Mouse (Mus musculus) left cerebral cortex, postnatal 10 days (tissue): Measurements from ENCODE around the gene Rasl10a. TPM values are rescaled to one million over a fixed set of nuclear protein-coding genes. Genes with fewer than 3 reads are reported as not detected.

ENCODE experiments used
- DNase-seq, 2 experiments: peaks; one replicate each; pipeline ENCODE4 v3.0.0; 2021 to 2022; ENCODE audit warnings: low spot score in 2 of 2, mixed read lengths in 1 of 2; ENCODE audit errors: extremely low spot score in 1 of 2
- intact Hi-C: fragments of 180-260 bp; cut with DNase I; formaldehyde crosslinking; loops from one replicate; pipeline ENCODE4 v1.15.1; 2025
- total RNA-seq, 2 experiments: library from RNA; stranded (reverse); gene quantifications; 2 replicates each; pipeline ENCODE4 v1.2.3; 2021

The Rasl10a gene
- total RNA-seq, 2 experiments from 2014 or later, result 43.2 to 47.9 TPM

DNA sequence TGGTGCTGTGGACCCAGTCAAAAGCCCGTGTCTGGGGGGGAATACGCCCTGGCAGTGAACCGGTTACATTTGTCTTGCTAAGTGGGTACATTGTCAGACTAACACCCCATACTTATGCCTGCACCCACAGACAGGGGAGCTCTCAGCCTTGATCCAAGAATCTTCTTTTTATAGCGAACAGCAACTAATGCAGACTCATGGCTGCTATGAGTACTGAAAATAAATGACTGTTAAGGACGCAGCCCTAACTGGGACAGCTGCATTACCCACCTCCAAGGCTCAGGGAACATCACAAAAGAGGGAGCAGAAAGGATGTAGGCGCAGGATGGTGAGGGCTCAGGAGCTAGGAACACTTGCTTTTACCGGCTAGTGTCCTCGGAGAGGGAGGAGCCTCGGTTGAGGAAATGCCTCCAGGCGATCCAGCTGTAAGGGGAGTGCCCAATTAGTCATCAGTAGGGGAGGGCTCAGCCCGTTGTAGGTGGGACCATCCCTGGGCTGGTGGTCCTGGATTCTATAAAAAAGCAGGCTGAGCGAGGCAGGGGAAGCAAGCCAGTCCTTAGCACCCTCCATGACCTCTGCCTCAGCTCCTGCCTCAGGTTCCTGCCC is 11.5 kb upstream of the Rasl10a start:
- intact Hi-C loops, result no loop called here
- no peak for DNase-seq

DNA sequence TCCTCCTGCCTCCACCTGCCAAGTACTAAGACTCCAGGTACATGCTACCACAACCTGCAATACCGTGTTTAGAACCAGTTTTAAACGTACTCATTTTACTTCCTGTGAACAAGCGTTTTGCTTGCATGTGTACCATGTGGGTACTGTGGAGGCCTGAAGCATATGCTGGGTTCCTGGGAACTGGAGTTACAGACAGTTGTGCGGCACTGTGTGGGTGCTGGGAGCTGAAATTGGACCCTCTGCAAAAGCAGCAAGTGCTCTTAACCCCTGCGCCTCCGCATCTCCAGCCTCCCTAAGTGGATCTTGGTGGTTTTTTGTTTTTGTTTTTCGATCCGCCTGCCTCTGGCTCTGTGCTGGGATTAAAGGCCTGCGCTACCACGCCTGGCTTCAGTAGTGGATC is 6.3 kb upstream of the Rasl10a start:
- intact Hi-C loops, result no loop called here
- DNase-seq, result no peak

DNA sequence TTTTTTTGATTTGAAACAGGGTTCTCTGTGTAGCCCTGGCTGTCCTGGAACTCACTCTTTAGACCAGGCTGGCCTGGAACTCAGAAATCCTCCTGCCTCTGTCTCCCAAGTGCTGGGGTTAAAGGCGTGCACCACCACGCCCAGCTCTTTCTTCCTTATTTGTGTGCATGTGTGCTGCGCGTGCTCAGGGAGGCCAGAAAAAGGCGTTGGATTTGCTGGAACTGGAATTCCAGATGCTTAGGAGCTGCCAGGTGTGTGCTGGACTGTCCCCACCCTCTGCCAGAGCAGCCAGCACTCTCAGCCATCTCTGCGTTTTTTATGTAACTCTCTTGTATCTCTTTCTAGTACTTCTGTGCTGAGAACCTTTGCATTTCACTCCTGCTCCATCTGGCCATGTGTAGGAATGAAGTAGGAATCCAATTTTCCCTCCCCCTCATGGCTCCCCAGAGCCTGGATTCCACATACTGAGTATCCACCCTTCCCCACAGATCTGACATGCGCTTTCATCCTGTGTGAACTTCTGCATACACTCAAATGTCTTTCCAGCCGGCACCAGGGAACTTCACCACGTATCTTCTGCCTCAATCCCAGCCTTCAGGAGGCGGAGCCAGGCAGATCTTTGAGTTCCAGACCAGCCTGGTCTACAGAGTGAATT is 5.6 kb upstream of the Rasl10a start:
- DNase-seq, result no peak
- intact Hi-C loops, result no loop called here

DNA sequence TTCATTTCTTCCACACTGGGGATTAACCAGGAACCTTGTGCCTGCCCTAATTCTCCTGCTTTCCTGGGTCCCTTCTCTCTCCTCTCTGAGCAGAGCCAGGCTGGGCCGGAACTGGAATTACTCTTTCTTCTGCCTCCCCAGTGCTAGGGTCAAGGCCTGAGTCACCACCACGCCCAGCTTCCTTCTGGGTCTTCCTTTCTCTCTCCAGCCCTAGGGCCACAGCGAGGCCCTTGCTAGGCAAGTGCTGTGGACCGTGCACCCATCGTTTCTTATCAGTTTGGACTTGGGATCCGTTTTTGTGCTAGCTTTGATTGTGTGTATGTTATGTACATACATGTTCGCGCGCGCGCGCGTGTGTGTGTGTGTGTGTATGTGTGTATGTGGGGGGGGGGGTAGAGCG is 3.8 kb upstream of the Rasl10a start:
- intact Hi-C loops, result no loop called here

DNA sequence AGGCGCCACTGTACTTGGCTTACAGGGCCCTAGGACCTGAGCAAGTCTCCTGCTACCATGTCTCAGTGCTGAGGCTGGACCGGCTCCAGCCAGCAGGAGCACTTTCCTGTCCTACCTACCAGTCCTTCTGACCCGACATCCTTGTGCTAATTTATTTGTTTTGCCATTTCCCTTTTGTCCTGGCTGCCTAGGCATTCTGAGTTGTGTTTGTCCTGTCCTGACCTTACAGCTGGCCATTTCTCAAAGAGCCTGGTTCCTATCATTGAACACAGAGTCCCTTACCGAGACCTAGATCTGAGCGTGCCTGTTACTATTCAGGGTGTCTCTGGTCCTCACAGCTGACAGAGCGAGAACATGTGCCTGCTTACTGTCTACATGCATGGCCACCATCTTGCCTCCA is 3.1 kb upstream of the Rasl10a start:
- no peak for DNase-seq
- intact Hi-C loops, result loop anchor here (5.0 kb wide), 1 partner anchor 38 kb away; no protein-coding TSS in a partner anchor

More for the DNA sequence above, 3.8 kb upstream of the Rasl10a start:
- DNase-seq, result no peak

DNA sequence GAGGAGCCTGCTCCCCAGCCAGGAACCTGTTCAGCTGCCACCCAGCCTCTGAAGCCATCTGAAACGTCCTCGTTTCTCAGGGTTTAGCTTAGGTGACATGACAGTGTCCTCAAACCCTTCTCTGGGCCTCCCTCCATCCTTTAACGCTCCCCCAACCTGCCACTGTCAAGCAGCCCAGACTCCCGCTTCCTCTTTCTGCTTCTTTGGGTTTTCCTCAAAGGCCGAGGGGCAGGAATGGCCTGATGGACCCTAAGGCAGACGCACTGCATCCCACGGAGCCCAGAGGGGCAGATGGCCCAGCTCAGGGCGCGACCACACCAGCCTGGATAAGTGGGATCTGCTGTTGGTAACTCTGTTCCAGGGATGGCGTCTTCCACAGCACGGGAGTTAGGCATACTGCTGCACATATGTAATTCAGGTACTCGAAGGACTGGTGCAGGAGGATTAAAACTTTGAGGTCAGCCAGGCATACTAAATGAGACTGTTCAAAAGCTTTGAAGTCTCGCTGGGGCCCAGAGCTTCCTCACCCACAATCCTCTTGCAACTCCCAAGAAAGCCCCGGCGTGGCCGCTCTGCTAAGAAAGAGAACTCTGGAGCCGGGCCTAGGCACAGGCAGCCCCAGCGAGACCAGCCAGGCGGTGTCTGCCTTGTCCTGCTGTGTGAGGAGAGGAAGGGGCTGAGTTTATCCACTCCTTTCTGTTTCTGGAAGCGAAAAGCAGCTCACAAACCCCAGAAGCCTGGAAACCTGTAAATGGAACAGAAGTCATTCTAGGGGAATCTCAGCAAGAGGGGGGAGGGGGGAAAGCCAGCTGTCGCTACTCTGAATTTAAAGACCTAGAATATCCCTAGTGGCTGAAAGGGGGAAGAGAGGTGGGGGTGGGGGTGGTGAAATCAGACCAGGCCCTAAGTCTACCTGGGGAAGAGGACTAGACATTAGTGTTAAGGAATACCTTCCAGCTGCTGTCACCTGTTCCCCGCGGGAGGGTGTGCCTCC is 1.7 kb upstream of the Rasl10a start:
- DNase-seq, result no peak
- intact Hi-C loops, result loop anchor here (5.0 kb wide), 1 partner anchor 39 kb away; no protein-coding TSS in a partner anchor

DNA sequence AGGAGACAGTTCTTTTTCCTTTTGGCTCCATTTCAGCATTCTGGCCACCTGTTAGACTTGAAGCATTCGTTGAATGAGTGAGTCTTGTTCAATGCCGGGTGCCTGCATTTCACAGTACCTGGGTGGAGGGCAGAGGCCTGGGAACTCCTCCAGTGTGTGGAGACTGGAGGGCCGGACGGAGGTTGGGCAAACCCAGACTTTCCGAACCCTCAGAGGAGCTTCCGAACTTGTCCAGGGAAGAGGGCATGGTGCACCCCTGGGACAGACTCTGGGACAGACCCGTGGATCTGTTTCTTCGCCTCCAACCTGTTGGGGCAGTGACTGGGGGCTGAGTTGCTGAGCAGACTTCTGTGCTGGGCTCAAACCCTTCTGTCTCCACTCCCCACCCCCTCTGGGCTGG is 864 bp upstream of the Rasl10a start:
- no peak for DNase-seq
- intact Hi-C loops, result loop anchor here (5.0 kb wide), 1 partner anchor 40 kb away; no protein-coding TSS in a partner anchor

DNA sequence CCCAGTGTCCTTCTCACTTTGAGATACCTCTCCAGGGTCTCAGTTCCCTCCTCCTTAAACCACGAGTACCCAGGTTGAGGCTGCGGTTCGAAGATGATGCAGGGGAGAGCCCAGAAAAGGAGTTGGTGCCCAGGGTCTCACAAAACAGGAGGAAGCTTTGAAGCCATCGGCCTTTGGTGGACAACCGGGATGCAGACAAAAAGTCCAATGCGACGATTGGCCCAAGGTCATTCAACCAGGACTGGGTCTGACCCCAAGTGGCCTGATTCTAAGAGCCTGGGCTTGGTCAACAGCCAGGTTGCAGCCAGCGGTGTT is 430 bp upstream of the Rasl10a start:
- intact Hi-C loops, result loop anchor here (5.0 kb wide), 1 partner anchor 40 kb away; no protein-coding TSS in a partner anchor
- DNase-seq, result no peak

DNA sequence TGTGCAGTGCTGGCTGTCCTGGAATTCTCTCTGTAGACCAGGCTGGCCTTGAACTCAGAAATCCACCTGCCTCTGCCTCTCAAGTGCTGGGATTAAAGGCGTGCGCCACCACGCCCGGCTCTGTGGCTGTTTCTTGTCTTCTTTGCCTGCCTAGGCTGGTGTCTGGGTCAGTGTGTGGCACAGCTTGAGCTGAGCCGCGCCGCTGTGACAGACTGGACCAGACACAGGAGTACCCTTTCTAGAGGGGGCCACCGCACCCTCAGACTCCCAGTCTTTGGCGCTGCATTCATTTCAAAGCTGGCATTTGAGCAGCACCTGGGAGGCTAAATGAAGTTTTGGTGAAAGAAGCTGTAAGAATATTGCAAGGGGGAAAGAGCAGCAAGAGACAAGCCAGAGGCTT is 855 bp downstream of the Rasl10a start:
- intact Hi-C loops, result loop anchor here (5.0 kb wide), 1 partner anchor 41 kb away; no protein-coding TSS in a partner anchor
- no peak for DNase-seq

DNA sequence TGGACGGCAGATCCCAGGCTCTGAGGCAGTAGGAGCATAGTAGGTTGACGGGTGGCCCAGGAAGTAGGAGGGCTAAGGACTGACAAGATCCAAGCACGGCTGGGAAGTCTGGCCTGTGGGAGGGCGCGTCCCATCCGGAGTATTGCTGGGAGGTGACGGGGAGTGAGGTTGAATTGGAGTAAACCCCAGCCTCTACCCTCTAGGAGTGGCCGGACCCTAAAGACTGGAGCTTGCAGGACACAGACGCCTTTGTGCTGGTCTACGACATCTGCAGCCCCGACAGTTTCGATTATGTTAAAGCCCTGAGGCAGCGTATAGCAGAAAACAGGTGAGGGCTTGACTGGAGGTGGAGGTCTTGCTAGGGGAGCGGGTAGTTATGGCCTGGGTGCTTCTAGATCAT is 1.3 kb downstream of the Rasl10a start:
- DNase-seq, result no peak
- intact Hi-C loops, result loop anchor here (5.0 kb wide), 1 partner anchor 42 kb away; no protein-coding TSS in a partner anchor

DNA sequence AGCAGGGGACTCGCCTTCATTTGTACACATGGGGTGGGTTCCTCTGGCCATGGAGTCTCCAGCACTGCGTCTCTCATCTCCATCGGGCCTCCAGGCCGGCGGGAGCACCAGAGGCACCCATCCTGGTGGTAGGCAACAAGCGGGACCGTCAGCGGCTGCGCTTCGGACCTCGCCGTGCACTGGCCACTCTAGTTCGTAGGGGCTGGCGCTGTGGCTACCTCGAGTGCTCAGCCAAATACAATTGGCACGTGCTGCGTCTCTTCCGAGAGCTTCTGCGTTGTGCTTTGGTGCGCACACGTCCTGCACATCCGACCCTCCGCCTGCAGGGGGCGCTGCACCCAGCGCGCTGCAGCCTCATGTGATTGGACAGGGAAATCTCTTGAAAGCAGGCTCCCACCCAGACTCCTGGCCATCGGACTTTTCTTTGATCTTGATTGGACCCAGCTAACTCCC is 1.8 kb downstream of the Rasl10a start:
- peak in 1 of 2 experiments; percentile 62 for DNase-seq
- intact Hi-C loops, result loop anchor here (5.0 to 10.0 kb wide), 2 partner anchors 42 to 135 kb away; no protein-coding TSS in a partner anchor

DNA sequence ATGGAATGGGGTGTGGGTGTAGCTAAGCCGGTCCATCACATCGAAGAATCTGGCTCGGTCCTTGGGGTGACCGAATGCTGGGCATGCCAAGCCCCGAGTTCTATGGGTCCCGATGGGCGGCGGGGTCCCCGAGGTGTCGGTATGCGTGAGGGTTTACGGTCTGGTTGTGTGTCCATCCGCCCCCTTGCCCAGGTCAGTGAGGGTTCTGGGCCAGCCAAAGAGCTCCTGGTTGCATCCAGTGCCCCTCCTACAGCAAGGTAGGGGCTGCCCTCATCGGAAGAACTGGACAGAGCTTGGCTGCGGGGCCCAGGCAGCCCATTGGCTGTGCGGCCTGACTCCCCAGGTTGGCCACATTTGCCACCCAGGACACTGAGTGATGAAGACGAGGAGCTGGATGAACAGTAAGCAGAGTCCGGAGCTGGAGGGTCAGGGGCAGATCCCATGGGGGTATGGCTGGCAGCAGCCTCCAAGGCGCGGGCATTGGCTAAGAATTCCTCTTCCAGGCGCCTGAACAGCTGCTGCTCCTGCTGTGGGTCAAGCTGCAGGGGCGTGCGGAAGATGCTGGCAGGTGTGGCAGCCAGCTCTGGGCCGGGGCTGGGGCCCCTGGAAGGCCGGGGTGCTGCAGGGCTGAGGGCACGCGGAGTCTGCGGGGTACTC is 3.0 kb downstream of the Rasl10a start:
- intact Hi-C loops, result loop anchor here (10.0 kb wide), 1 partner anchor 136 kb away; no protein-coding TSS in a partner anchor
- no peak for DNase-seq

DNA sequence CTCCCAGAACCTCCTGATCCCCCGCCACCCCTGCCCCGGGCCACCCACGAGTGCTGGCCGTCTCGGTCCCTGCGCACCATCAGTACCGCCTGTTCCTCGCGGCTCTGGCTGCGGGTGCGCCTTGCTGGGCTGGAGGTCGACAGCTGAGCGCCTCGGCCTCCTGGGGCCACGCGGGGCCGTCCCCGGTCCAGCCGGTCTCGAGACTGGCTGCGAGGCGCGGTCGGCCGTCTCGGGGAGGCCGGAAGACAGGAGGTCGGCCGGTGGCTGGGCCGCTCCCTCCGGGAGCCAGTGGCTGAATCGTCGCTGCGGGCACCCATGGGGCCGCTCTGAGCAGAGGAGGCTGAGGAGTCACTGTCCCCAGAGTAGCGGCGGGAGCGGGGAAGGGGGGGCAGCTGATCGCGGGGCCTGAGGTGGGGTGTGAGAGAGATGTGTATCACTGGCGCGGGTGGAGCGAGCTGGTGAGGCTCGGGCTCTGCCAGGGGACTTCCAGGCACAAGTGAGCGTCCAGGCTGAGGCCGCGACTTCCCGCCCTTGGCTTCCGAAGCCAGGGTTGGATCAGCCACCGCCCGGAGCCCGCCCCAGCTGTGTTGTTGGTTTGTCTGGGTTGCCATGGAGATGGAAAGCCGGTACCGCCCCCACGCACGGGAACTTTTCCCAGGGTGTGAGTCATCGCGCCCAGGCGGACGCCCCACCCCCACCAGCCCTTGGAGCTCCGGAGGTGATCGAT is 3.6 kb downstream of the Rasl10a start:
- intact Hi-C loops, result loop anchor here (10.0 kb wide), 1 partner anchor 137 kb away; no protein-coding TSS in a partner anchor
- DNase-seq, result peak; percentile 88 to 95

DNA sequence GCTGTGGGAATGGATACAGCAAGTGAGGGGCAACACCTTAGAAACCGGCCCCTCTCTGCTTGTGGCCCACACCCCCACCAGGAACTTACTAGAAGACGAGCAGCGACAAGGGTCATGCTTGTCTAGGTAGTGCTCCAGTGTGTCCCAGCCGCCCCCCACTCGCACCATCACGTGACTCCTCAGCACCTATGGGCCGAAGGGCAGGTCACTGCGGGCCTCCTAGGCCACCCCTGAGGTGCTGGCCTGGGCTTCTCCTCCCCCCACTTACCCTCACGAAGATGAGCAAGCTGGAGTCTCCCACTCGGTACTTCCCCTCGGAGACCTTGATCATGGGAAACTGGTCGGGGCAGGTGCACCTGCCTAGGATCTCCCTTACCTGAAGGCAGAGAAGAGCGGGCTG is 4.4 kb downstream of the Rasl10a start:
- no peak for DNase-seq
- intact Hi-C loops, result loop anchor here (10.0 kb wide), 1 partner anchor 138 kb away; no protein-coding TSS in a partner anchor

DNA sequence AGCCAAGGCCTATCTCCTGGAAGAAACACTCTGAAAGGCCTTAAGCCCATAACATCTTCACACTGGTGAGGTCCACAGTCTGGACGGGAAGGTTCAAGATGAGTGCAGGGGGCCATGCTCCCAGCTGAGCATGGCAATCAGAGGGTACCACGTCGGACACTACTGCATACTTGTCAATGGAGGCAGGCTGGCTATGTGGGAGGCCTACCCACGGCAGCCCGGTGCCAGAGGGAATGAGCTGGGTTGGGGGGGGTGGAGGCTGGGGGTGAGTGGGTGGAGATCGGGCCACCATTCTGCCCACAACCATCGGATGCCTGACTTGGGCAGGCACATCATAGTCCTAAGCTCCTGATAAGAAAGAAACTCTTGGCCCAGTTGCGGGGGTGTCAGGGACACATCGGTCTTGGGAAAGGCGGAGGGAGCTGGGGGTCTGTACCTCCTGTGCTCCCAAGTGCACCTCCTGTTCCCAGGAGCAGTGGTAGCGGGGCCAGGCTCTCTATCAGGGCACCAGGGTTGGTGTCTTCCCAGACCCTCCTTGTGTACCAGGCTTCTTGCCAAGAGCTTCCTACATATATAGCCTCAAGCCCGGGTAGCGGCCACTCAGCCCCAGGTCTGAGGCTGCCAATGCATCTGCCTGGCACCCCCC is 5.1 kb downstream of the Rasl10a start:
- intact Hi-C loops, result loop anchor here (10.0 kb wide), 1 partner anchor 138 kb away; no protein-coding TSS in a partner anchor
- no peak for DNase-seq

DNA sequence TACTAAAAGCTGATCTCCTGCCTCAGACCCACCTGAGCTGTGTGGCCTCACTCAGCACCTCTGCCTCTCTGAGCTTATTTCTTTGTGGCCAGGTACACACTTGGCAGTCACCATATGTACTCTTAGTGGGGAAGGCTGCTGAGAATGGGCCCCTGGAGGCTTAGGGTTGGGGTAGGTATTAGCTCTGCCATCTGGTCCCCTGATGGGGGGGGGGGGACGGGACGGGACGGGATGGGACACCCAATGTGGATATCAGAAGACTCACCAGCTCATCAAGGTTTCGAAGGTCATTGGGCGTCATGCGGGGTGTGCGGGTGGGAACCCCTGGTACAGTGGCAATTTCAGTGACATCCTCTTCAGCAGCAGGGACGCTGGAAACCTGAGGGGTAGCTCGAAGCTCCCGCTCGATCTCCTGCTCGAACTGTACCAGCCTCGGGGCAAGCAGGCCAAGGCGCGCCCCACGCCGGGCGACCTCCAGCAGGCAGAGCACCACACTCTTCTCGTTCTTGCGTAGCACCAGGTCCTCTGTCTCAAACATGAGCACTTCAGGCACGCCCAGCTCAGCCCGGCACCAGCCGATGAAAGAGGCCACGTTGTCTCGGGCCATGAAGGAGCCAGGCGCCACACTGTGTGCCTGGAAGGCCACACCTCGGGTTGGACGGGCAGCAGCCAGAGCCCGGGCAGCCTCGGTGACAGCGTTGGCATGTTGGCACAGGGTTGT is 5.8 kb downstream of the Rasl10a start:
- intact Hi-C loops, result loop anchor here (10.0 kb wide), 1 partner anchor 139 kb away; no protein-coding TSS in a partner anchor
- DNase-seq, result peak in 1 of 2 experiments; percentile 51
